Mouse (Mus musculus) colon, adult 2 months (tissue): Measurements from ENCODE around the gene Senp1. TPM values are rescaled to one million over a fixed set of nuclear protein-coding genes. Genes with fewer than 3 reads are reported as not detected.

Source experiments
- polyA plus RNA-seq: library from polyadenylated mRNA; depleted of rRNA; stranded (reverse); fragments of >200 nt; gene quantifications from 2 replicates; pipeline ENCODE4 v1.2.3, GENCODE M21; 2012; rRNA removed

Gene Senp1
- 6.2 and 6.8 TPM in 2 replicates for polyA plus RNA-seq

DNA sequence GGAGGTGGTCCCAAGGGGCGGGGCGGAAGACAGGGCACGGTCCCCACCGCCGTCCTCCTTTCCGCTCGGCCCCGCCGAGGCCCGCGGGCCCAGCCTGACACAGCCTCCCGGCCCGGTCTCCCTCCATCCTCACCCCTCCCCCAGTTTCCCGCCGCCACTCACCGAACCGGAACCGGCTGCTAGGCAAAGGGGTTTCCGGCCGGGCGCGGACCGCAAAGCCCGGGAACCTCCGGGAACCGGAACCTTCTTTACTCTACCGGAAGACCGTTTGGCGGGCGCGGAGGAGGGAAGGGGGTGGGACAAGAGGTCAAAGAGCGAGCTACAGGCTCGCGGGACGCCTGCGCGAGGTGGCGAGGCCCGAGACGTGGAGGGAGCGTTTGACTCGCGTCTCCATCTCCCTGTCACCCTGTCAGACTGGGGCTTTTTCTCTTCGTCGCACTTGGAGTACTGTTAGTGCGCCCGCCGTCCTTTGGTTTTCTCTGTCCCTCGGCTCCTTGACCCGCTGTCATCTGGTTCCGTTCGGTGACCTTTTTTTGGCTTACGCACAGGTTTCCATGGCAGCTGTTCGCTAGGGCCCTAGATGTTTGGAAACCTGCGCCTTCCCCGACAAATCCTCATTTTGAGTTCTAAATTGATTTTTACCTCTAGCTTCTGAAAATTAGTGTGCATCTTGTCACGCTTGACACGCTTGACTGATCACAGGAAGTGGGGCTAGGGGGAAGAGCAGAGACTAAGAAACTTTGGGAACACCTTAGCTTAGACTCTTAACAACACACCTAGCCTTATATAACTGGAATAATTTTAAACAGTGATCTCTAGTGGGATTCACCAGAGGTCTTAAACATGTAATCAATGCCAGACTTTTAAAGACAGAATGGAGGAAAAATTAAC is at the start of gene Senp1:
TSS of gene Senp1 (minus strand) at position 624 of the 891 bp plus-strand sequence.

DNA sequence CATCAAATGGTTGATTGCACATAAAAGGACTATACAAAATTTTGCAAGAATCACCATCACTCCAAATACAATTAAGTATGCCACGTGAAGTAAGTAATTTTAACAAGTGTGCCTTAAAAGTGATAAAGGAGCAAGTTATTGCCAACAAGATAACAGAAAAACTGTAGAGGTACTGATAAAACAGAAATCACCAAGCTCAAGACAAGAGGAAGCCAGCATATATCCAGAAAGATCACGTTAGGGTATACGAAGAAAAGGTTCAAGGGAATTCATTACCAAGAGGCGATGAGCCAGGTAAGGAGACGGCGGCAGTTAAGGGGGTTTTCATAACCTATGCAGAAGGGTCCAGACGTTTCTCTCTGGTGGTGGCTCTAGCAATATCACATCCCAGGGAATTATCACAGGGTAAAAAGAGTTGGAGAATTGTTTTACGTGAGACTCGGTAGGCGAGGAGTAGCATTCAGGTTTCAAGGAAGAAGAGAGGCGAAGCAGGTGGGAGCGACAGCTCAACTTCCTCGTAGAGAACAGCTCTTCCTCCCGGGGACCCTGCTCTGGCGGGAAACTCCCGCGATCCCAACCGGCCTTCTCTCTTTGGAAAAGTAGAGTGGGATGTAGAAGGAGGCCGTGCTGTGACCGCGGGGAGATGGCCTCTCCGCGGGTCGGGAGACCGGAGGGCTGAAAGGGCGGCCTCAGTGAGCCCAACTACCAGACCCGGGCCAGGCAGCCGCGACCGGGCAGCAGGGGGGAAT is 998 bp downstream of the Senp1 start, which contains the start of gene Pfkm:
TSS of gene Pfkm (plus strand) at position 218 of the 749 bp plus-strand sequence.

DNA sequence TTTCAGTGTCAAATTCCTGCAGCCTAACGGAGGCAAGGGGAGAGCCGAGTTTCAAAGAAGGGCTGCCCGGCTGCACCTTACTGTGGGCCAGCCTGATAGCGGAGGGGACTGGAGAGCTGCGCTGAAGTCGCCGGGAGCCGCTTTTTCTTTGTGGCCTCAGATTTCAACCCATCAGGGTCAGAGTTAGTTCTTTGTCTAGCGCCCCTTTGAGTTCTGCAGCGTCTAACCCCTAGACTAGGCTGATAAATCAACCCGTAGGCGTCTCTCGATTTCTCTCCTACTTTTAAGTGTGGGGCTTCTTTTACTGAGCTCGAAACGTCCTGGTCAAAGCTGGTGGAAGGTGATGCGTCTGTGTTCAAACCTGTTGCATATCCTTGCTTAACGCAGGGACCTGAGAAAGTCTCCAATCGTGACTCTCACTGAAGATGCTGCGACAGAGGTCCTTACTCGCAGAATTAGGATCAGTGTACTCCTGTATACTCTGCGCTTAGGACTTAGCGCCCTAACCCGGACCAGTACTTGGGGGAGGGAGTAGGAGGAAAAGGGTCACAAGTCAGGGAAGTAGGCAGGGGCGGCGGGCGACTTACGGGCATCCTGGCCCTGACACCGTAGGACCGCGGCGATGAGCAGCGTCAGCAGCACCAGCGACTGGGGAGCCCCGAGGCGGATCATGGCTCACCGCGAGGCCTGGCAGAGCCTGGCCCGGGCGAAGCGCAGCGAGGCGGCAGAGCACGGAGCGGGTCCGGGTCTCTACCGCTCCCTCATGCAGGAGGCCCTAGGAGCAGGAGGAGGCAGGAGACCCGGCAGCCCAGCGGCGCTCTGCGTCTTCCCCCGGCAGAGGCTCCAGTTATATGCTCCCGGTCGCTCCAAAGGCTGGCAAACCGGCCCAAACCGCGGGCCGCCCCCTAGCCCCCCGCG is 89.5 kb downstream of the Senp1 start, which contains the start of gene Col2a1:
TSS of gene Col2a1 (minus strand) at position 874 of the 918 bp plus-strand sequence.

Other genes starting within 250 kb of the Senp1 start
- 42.7 and 49.6 TPM in 2 replicates for gene Hdac7, start 249.2 kb downstream of the Senp1 start, polyA plus RNA-seq
- gene Vdr, start 183.1 kb downstream of the Senp1 start, polyA plus RNA-seq: 139 and 140 TPM in 2 replicates
- gene Tmem106c, start 129.5 kb downstream of the Senp1 start, polyA plus RNA-seq: 22.4 and 23.5 TPM in 2 replicates
- gene Col2a1, start 89.0 kb downstream of the Senp1 start, polyA plus RNA-seq: 0.10 TPM in 1 of 2 replicates, not detected in the other
- 12.9 and 13.2 TPM in 2 replicates for gene Pfkm, start 1.2 kb downstream of the Senp1 start, polyA plus RNA-seq
- 44.3 and 46.2 TPM in 2 replicates for gene Asb8, start 71.9 kb upstream of the Senp1 start, polyA plus RNA-seq
- gene Ccdc184, start 73.4 kb upstream of the Senp1 start, polyA plus RNA-seq: 0.78 and 1.1 TPM in 2 replicates
- gene Olfr288, start 101.8 kb upstream of the Senp1 start, polyA plus RNA-seq: not detected in 2 replicates
- gene Gm44579, start 127.2 kb upstream of the Senp1 start, polyA plus RNA-seq: not detected in 2 replicates
- 0.24 TPM in 2 replicates for gene Olfr287, start 127.3 kb upstream of the Senp1 start, polyA plus RNA-seq
- 0.21 TPM in 1 of 2 replicates, not detected in the other for gene Olfr286, start 140.7 kb upstream of the Senp1 start, polyA plus RNA-seq
- not detected in 2 replicates for gene H1fnt, start 163.5 kb upstream of the Senp1 start, polyA plus RNA-seq
- gene Zfp641, start 202.4 kb upstream of the Senp1 start, polyA plus RNA-seq: 0.45 and 0.62 TPM in 2 replicates
- not detected in 2 replicates for gene Olfr285, start 223.6 kb upstream of the Senp1 start, polyA plus RNA-seq
- gene Olfr284, start 247.2 kb upstream of the Senp1 start, polyA plus RNA-seq: not detected in 2 replicates